Mouse (Mus musculus) heart, postnatal 10 days (tissue): ENCODE data around the gene Ctsf. TPM values are rescaled to one million over a fixed set of nuclear protein-coding genes. Genes with fewer than 3 reads are reported as not detected.
"Not testable (repeated sequence)": the region's sequence is repeated elsewhere in the genome, so short reads cannot be mapped to it uniquely, and the experiment has no call there.

ENCODE experiments used
- DNase-seq, 2 experiments: peaks; one replicate each; pipeline ENCODE4 v3.0.0; 2021
- intact Hi-C: fragments of 180-260 bp; cut with DNase I; formaldehyde crosslinking; loops from one replicate; pipeline ENCODE4 v1.15.1; 2025
- total RNA-seq, 2 experiments: library from RNA; stranded (reverse); gene quantifications; 2 replicates each; pipeline ENCODE4 v1.2.3; 2021

Gene Ctsf
- total RNA-seq, 2 experiments from 2014 or later: 54.7 to 56.0 TPM

GRCm38 (mm10) chr19:4845846-4846245 is 9.1 kb upstream of the Ctsf start:
- intact Hi-C loops: no loop called here
- DNase-seq: no peak

GRCm38 (mm10) chr19:4847490-4847889 is 7.4 kb upstream of the Ctsf start:
- peak; percentile 42 to 49 for DNase-seq

GRCm38 (mm10) chr19:4849800-4850199 is 5.1 kb upstream of the Ctsf start:
- intact Hi-C loops: no loop called here
- no peak for DNase-seq

More at GRCm38 (mm10) chr19:4847490-4847889, 7.4 kb upstream of the Ctsf start:
- intact Hi-C loops: loop anchor here (1.0 kb wide), 1 partner anchor 92 kb away; no protein-coding TSS in a partner anchor

- no peak for DNase-seq
- intact Hi-C loops: no loop called here
Observed at GRCm38 (mm10) chr19:4850281-4850680, 4.6 kb upstream of the Ctsf start.

GRCm38 (mm10) chr19:4855470-4855820 is 515 bp downstream of the Ctsf start:
- DNase-seq: no peak
- intact Hi-C loops: no loop called here

GRCm38 (mm10) chr19:4855951-4856350 is 1.0 kb downstream of the Ctsf start:
- DNase-seq: no peak
- intact Hi-C loops: no loop called here

GRCm38 (mm10) chr19:4859081-4859480 is 4.2 kb downstream of the Ctsf start:
- DNase-seq: no peak
- intact Hi-C loops: no loop called here

- no peak for DNase-seq
- intact Hi-C loops: no loop called here
Observed at GRCm38 (mm10) chr19:4863048-4863447, 8.1 kb downstream of the Ctsf start.

GRCm38 (mm10) chr19:4865147-4865546 is 10.2 kb downstream of the Ctsf start:
- intact Hi-C loops: no loop called here
- DNase-seq: peak; percentile 33 to 39

- DNase-seq: not testable (repeated sequence)
Observed at GRCm38 (mm10) chr19:4874613-4875012, 19.7 kb downstream of the Ctsf start.

GRCm38 (mm10) chr19:4876241-4876640 is 21.3 kb downstream of the Ctsf start:
- intact Hi-C loops: no loop called here
- DNase-seq: no peak

More at GRCm38 (mm10) chr19:4874613-4875012, 19.7 kb downstream of the Ctsf start:
- intact Hi-C loops: not testable (repeated sequence)

GRCm38 (mm10) chr19:4876755-4877154 is 21.8 kb downstream of the Ctsf start:
- intact Hi-C loops: no loop called here
- no peak for DNase-seq

- intact Hi-C loops: no loop called here
- peak; percentile 34 to 41 for DNase-seq
Observed at GRCm38 (mm10) chr19:4877785-4878184, 22.9 kb downstream of the Ctsf start, which contains the start of gene Actn3. Gene Actn3, minus strand, starts transcription at chr19:4877909.

- peak; percentile 97 to 98 for DNase-seq
- intact Hi-C loops: no loop called here
Observed at GRCm38 (mm10) chr19:4878405-4879323, 23.7 kb downstream of the Ctsf start, which contains the start of gene Zdhhc24. Gene Zdhhc24, plus strand, starts transcription at chr19:4878668.

- DNase-seq: no peak
- intact Hi-C loops: no loop called here
Observed at GRCm38 (mm10) chr19:4879324-4879703, 24.4 kb downstream of the Ctsf start.

- intact Hi-C loops: no loop called here
- DNase-seq: no peak
Observed at GRCm38 (mm10) chr19:4883961-4884360, 29.0 kb downstream of the Ctsf start.

- intact Hi-C loops: no loop called here
- peak; percentile 23 to 37 for DNase-seq
Observed at GRCm38 (mm10) chr19:4889791-4890190, 34.9 kb downstream of the Ctsf start.

- intact Hi-C loops: no loop called here
- no peak for DNase-seq
Observed at GRCm38 (mm10) chr19:4891798-4892197, 36.9 kb downstream of the Ctsf start.

- intact Hi-C loops: no loop called here
- no peak for DNase-seq
Observed at GRCm38 (mm10) chr19:4896780-4897520, 42.0 kb downstream of the Ctsf start.

GRCm38 (mm10) chr19:4898972-4899371 is 44.0 kb downstream of the Ctsf start:
- intact Hi-C loops: no loop called here
- no peak for DNase-seq

GRCm38 (mm10) chr19:4899888-4900287 is 45.0 kb downstream of the Ctsf start:
- intact Hi-C loops: no loop called here
- DNase-seq: no peak
